Mouse (Mus musculus) intestine, embryonic 15.5 days (tissue): ENCODE data around the gene Picalm. TPM values are rescaled to one million over a fixed set of nuclear protein-coding genes. Genes with fewer than 3 reads are reported as not detected.
A peak's percentile ranks its signal among the peaks of the same experiment; 100 is the strongest.

Experiments
- ATAC-seq: fragments of 200-750 bp; cut with Nextera tagmentation; 2 replicates; pipeline ENCODE4 v1.8.0; 2017; ENCODE audit warnings: moderate TSS enrichment, moderate library complexity
- H3K27ac ChIP-seq: fragments of 300-500 bp; sonication (generic); 2 replicates; pipeline ENCODE4 v1.5.1; 2015; ENCODE audit warnings: mild to moderate bottlenecking, inconsistent platforms
- H3K27me3 ChIP-seq: fragments of 300-500 bp; sonication (generic); replicated peaks from 2 replicates; pipeline ENCODE4 v1.6.1; 2015; ENCODE audit warnings: inconsistent platforms
- H3K36me3 ChIP-seq: fragments of 300-500 bp; sonication (generic); 2 replicates; pipeline ENCODE4 v1.6.1; 2015; ENCODE audit warnings: inconsistent platforms
- H3K4me1 ChIP-seq: fragments of 300-500 bp; sonication (generic); replicated peaks from 2 replicates; pipeline ENCODE4 v1.6.1; 2015; ENCODE audit warnings: inconsistent platforms
- H3K4me2 ChIP-seq: fragments of 300-500 bp; sonication (generic); replicated peaks from 2 replicates; pipeline ENCODE4 v1.6.1; 2015; ENCODE audit warnings: mild to moderate bottlenecking, inconsistent platforms
- H3K4me3 ChIP-seq: fragments of 300-500 bp; sonication (generic); replicated peaks from 2 replicates; pipeline ENCODE4 v1.5.1; 2015; ENCODE audit warnings: inconsistent platforms
- H3K9ac ChIP-seq: fragments of 300-500 bp; sonication (generic); 2 replicates; pipeline ENCODE4 v1.6.1; 2015; ENCODE audit warnings: inconsistent platforms
- H3K9me3 ChIP-seq: fragments of 300-500 bp; sonication (generic); 2 replicates; pipeline ENCODE4 v1.6.1; 2016; ENCODE audit warnings: inconsistent platforms
- WGBS: fragments of 180-500 bp; shearing (Covaris S2); methylation state at CpG from one replicate; pipeline ENCODE4 v1.1.7; 2015; 5-methylcytosine and 5-hydroxymethylcytosine counted together
- polyA plus RNA-seq: library from polyadenylated mRNA; unstranded; fragments of >200 nt; fragmentation: Nextera tagmentation; extraction: Ambion mirVana; gene quantifications from 2 replicates; pipeline ENCODE4 v1.2.1, GENCODE M21; 2015

The Picalm gene
- polyA plus RNA-seq, 1 experiment from 2014 or later = 33.3 TPM

DNA sequence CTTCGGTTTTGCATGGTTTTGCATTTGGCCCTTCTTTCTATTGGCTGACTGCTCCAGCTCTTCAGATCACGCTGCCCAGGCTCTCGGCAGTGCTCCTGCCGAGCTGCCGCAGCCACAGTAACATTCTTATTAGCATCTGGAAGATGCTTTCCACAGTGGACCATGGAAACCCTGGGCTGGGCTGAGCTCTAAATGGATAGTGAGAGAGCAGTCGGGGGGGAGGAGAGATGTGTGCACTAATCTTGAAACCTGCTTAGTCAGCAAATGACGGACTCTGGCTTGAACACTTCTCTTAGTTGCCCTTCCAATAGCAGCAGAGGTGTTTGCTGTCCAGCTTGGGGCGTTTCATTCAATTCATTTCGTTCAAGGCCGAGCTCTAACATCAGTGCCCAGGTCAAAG lies 30.8 kb upstream of the Picalm start:
- no peaks in the 10 kb centered on the region for H3K36me3 ChIP-seq
- H3K9ac ChIP-seq = no peak overlapping the region
- no peaks in the 10 kb centered on the region for H3K4me1 ChIP-seq
- 55% methylated on average over 10 of the region's 10 CpGs for WGBS
- H3K9me3 ChIP-seq = no peaks in the 10 kb centered on the region
- no peak overlapping the region for H3K27ac ChIP-seq
- ATAC-seq = no peak
- H3K4me3 ChIP-seq = no peak overlapping the region
- H3K27me3 ChIP-seq = no peaks in the 10 kb centered on the region
- H3K4me2 ChIP-seq = no peak overlapping the region

DNA sequence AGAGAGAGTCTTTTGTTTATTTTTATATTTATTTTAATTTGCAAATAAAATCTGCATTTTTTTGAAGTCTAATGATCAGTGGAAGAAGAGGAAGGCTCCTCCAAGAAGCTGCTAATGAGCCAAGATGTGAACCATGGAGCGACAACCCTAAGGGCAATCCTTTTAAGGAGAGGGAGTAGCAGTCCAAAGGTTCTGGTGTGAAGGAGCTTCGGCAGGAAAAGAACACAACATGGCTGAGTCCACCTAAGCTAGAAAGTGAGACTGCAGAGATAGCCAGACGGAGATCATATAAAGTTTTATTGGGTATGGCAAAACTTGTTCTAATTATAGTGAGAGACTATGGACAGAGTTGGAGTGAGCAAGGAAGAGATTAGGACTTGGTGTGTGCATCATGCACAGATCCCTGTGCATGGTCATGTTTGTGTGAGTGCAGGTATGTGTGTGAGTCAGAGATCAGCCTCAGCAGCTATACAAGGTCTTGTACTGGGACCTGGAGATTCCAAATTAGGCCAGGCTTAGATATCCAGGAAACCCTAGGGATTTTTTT lies 29.3 kb upstream of the Picalm start:
- no peak overlapping the region for H3K4me2 ChIP-seq
- no peak overlapping the region for H3K9ac ChIP-seq
- H3K27ac ChIP-seq = no peak overlapping the region
- no peaks in the 10 kb centered on the region for H3K36me3 ChIP-seq
- 67% methylated on average over 3 of the region's 3 CpGs for WGBS
- no peaks in the 10 kb centered on the region for H3K9me3 ChIP-seq
- ATAC-seq = peak; percentile 74; the same call in 1 of the 2 replicates
- no peak overlapping the region for H3K4me3 ChIP-seq
- no peaks in the 10 kb centered on the region for H3K27me3 ChIP-seq
- no peaks in the 10 kb centered on the region for H3K4me1 ChIP-seq

DNA sequence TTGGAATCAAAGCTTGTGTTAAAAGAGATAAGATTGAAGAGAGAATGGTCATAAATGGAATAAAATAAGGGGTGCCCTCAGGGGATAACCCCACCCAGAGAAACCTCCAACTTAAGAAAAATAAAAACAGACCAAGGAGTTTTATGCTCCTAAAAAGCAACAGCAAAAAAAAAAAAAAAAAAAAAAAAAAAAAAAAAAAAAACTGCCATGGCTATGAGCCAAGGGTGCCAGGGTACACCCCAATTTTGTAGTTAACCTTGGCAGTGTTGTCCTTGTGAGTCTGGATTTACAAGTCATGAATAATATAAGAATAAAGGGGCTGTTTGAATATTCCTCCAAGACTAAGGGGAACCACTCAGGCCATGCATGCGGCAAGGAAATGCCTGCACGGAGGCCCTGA lies 13.9 kb upstream of the Picalm start:
- Histone ChIP-seq H3K4me1 (no peaks in the 10 kb centered on the region), H3K9me3 (no peaks in the 10 kb centered on the region), H3K9ac (no peak overlapping the region), H3K27me3 (no peaks in the 10 kb centered on the region), H3K4me2 (no peak overlapping the region), H3K36me3 (no peaks in the 10 kb centered on the region), H3K4me3 (no peak overlapping the region), H3K27ac (no peak overlapping the region)
- no peak for ATAC-seq
- 100% methylated on average over 2 of the region's 2 CpGs for WGBS

DNA sequence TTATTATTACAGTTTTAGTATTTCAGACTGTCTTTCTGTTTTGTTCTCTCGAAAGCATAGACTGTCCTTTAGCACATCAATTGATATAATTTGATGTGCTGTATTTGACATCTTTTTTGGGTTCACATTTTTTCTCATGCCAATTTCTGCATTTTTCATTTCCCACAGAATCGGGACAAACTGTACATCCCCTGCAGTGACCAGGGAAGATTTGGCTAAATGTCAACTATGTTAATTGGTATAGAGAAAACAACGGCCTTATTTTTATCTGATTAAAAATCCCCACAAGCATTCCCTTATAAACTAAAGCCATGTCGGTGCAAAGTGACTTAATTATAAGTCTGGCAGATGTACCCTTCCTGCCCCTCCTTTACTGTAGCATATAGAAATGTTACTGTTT lies 9.9 kb upstream of the Picalm start:
- Histone ChIP-seq H3K9me3 (no peaks in the 10 kb centered on the region), H3K9ac (no peak overlapping the region), H3K27me3 (no peaks in the 10 kb centered on the region), H3K4me1 (no peaks in the 10 kb centered on the region), H3K4me3 (no peak overlapping the region), H3K4me2 (no peak overlapping the region), H3K27ac (no peak overlapping the region), H3K36me3 (peaks cover 4% of the 10 kb centered on the region; the same call in 1 of the 2 replicates)
- no peak for ATAC-seq
- 66% methylated on average over 4 of the region's 4 CpGs for WGBS

DNA sequence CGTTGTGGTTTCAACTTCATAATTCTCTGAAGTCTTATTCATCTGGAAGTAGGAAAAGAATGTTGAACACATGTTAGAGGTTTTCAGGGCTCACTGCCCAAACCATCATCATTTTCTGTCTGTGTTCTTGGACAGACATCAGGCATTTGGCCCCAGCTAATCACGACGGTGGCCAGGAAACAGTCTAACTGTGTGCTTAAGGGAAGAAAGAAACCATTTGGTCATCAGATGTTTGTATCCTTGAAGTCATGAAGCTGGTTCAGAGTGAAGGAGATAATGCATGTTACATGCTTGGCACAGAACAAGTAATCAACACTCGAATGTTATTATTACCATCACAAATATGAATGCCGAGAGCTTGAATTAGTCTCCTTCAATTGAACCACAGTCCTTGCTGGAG lies 5.0 kb upstream of the Picalm start:
- no peak overlapping the region for H3K4me3 ChIP-seq
- no peak for ATAC-seq
- H3K36me3 ChIP-seq = peaks cover 4% of the 10 kb centered on the region; the same call in 1 of the 2 replicates
- WGBS = 64% methylated on average over 5 of the region's 5 CpGs
- H3K27ac ChIP-seq = no peak overlapping the region
- no peak overlapping the region for H3K9ac ChIP-seq
- no peaks in the 10 kb centered on the region for H3K27me3 ChIP-seq
- no peaks in the 10 kb centered on the region for H3K9me3 ChIP-seq
- H3K4me2 ChIP-seq = no peak overlapping the region
- no peaks in the 10 kb centered on the region for H3K4me1 ChIP-seq

DNA sequence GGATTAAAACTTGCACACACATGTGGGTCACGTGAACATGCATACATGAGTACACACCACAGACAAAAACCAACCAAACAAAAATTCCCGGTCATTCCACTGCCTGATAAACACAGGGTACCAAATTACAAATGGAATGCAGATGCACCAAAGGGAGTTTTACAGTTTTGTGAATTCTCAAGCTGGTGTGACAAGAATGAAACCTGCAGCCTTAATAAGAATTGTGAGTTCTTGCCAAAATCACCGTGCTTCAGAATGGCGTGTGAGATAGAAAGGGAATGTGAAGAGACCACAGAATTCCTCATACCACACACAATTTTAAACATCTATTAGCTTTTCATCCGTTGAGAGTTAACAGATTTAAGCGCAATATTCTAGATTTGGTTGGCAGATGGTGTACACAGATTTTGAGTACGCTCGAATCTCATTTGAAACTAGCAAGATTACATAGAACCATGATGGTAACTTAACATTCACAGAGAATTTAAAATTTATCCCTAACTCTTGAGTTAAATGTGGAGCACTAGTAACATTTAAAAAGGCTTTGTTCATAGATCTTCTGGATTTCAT lies 1.3 kb upstream of the Picalm start:
- Histone ChIP-seq H3K4me1 (peaks cover 2% of the 10 kb centered on the region; the same call in 1 of the 2 replicates), H3K4me2 (peak overlapping the region; percentile 65), H3K4me3 (peak overlapping the region; percentile 85; the same call in 1 of the 2 replicates), H3K36me3 (peaks cover 4% of the 10 kb centered on the region; the same call in 1 of the 2 replicates), H3K27me3 (no peaks in the 10 kb centered on the region), H3K27ac (peak overlapping the region; percentile 99), H3K9ac (no peak overlapping the region), H3K9me3 (no peaks in the 10 kb centered on the region)
- no peak for ATAC-seq
- 64% methylated on average over 8 of the region's 8 CpGs for WGBS

DNA sequence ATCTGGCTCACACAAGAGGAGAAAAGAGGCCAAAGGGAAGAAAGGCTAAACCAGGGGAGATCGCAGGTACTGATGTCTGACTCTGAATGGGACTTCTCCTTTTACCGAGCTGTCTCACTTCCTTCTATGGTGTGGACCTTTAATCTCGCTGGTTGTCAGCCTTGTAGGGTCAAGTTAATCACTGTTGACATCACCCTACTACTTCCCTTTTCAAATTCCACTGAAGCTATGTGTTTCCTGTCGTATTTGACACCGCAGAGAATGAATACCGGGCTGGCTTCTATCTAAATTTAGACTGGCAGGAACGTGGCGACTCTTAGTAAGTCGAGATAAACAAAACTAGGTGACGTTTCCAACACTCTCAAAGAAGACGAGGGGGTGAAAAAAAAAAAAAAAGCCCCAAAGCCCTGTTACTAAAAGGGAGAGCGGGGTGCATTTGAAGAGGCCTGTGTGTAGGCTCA lies 712 bp upstream of the Picalm start:
- 1% methylated on average over 12 of the region's 12 CpGs for WGBS
- Histone ChIP-seq H3K4me3 (peak overlapping the region; percentile 85), H3K27ac (peak overlapping the region; percentile 99), H3K9ac (peak overlapping the region; percentile 74), H3K4me1 (peaks cover 2% of the 10 kb centered on the region; the same call in 1 of the 2 replicates), H3K27me3 (no peaks in the 10 kb centered on the region), H3K4me2 (peak overlapping the region; percentile 65), H3K36me3 (no peaks in the 10 kb centered on the region), H3K9me3 (no peaks in the 10 kb centered on the region)
- peak; percentile 32 for ATAC-seq

DNA sequence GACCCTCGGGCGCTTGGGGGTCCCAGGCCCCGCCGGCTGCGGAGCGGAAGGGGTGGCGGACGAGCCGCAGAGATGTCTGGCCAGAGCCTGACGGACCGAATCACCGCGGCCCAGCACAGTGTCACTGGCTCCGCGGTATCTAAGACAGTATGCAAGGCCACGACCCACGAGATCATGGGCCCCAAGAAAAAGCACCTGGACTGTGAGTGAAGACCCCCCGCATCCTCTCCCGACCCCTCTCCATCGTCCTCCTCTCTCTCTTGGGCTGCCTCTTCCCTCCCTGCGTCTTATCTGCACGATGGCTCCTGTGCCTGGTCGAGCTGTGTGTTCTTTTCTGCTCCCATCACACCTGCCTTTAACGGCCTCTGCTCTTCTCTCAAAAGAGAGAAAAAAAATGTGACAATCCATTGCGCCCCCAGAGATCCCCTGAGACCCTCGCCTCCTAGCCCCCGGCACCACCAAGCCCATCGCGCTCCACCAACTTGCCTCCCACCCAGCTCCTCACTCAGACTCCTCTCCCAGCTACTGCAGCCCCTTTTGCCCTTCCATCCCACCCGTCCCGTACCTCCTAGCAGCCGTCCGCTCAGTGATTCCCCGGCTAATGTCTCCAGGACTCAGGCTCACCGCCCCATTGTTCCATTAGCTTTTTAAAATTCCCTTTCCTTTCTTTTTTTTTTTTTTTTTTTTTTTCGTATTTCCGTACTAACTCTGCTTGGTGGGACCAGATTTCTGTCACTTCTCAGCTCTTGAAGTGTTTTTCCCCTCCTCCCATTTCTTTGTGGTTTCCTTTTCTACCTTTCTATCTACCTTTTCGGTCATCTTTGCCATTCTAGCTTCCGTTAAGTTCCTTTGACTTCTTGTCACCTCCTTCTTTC lies 725 bp downstream of the Picalm start:
- H3K36me3 ChIP-seq = no peaks in the 10 kb centered on the region
- WGBS = under 1% methylated on average over 39 of the region's 39 CpGs
- peak; percentile 61 for ATAC-seq
- H3K27me3 ChIP-seq = no peaks in the 10 kb centered on the region
- H3K4me2 ChIP-seq = peak overlapping the region; percentile 55
- peak overlapping the region; percentile 99 for H3K9ac ChIP-seq
- H3K9me3 ChIP-seq = no peaks in the 10 kb centered on the region
- peaks cover 2% of the 10 kb centered on the region; the same call in 1 of the 2 replicates for H3K4me1 ChIP-seq
- H3K27ac ChIP-seq = peak overlapping the region; percentile 99
- peak overlapping the region; percentile 85 for H3K4me3 ChIP-seq

DNA sequence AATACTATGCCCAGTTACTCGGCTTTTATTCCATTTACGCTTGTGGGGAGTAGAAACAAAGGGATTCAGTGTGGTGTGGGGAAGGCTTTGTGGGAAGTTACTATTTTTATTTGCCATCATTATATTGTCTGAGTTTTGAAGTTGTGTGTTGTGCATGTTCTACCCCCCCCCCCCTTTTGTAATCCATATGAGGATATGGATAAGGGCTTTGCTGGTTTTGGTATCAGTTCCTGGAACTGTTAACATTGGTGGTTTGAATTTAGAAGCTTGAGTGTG lies 1.3 kb downstream of the Picalm start:
- Histone ChIP-seq H3K9ac (peak overlapping the region; percentile 99), H3K4me3 (peak overlapping the region; percentile 85), H3K9me3 (no peaks in the 10 kb centered on the region), H3K27me3 (no peaks in the 10 kb centered on the region), H3K4me2 (peak overlapping the region; percentile 55), H3K4me1 (peaks cover 2% of the 10 kb centered on the region; the same call in 1 of the 2 replicates), H3K27ac (peak overlapping the region; percentile 99; the same call in 1 of the 2 replicates), H3K36me3 (no peaks in the 10 kb centered on the region)
- ATAC-seq = no peak
- 0% methylated on average over 2 of the region's 2 CpGs for WGBS

DNA sequence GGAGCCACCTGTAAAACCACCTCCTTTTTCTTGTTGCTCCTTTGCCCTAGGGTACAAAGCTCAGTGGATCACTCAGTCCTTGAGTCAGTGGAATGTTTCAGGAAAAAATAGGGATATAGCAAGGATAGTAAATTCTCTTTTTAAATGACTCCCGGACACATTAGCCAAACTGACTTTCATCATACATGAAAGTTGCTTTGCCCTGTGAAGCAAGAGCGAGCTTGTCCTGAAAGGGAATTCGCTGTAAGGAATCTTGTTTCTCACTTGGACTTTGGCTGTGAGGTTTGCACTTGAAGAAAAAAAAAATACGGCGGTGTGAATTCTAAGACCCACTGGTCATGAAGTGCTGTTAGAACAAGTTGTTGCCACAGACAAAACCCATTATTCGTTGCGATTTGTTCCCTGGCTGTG lies 1.8 kb downstream of the Picalm start:
- no peak for ATAC-seq
- no peaks in the 10 kb centered on the region for H3K36me3 ChIP-seq
- H3K4me1 ChIP-seq = peaks cover 2% of the 10 kb centered on the region; the same call in 1 of the 2 replicates
- H3K27me3 ChIP-seq = no peaks in the 10 kb centered on the region
- peak overlapping the region; percentile 55 for H3K4me2 ChIP-seq
- H3K9me3 ChIP-seq = no peaks in the 10 kb centered on the region
- peak overlapping the region; percentile 45; the same call in 1 of the 2 replicates for H3K27ac ChIP-seq
- H3K4me3 ChIP-seq = peak overlapping the region; percentile 85
- WGBS = 2% methylated on average over 7 of the region's 7 CpGs
- H3K9ac ChIP-seq = peak overlapping the region; percentile 99

DNA sequence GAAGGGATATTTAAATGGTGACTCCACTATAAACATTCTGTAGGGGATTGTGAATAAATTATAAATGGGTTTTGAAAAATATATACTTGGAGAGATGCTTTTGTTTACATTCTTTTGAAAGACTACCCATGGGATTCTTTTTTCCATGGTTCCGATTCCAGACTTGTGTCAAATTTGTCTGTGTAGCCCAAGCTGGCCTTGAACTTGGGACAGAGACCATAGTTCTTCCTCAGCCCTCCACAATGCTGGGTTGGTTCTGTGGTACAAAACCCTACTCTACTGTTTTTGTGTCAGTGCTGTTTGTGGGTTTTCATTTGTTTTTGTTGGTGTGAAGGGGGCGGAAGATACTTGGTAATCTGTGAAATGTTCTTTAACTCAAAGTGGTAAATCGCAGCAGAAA lies 2.3 kb downstream of the Picalm start:
- Histone ChIP-seq H3K4me1 (peaks cover 2% of the 10 kb centered on the region; the same call in 1 of the 2 replicates), H3K27me3 (no peaks in the 10 kb centered on the region), H3K36me3 (no peaks in the 10 kb centered on the region), H3K27ac (peak overlapping the region; percentile 45; the same call in 1 of the 2 replicates), H3K4me2 (peak overlapping the region; percentile 55), H3K9ac (peak overlapping the region; percentile 99), H3K4me3 (peak overlapping the region; percentile 85), H3K9me3 (no peaks in the 10 kb centered on the region)
- 55% methylated on average over 3 of the region's 3 CpGs for WGBS
- ATAC-seq = no peak

DNA sequence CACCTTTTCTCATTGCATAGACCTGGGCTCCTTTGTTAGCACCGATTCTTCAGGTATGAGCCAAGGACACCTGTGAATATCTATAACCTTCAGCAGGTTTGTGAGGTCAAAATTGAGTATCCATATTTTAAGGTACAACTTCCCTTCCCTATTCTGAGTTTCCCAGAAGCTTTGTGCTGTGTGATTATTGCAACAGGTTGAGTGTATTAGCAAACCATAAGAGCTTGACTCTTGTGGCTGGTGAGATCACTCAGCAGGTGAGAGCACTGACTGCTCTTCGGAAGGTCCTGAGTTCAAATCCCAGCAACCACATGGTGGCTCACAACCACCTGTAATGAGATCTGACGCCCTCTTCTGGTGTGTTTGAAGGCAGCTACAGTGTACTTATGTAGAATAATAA lies 6.7 kb downstream of the Picalm start:
- no peak overlapping the region for H3K27ac ChIP-seq
- H3K4me1 ChIP-seq = peaks cover 9% of the 10 kb centered on the region; the same call in 1 of the 2 replicates
- no peaks in the 10 kb centered on the region for H3K27me3 ChIP-seq
- no peaks in the 10 kb centered on the region for H3K9me3 ChIP-seq
- no peak overlapping the region for H3K4me3 ChIP-seq
- H3K9ac ChIP-seq = no peak overlapping the region
- ATAC-seq = no peak
- no peak overlapping the region for H3K4me2 ChIP-seq
- WGBS = 81% methylated on average over 3 of the region's 3 CpGs
- H3K36me3 ChIP-seq = no peaks in the 10 kb centered on the region
